Mouse (Mus musculus): ENCODE data around the gene Cdr2l. TPM values are rescaled to one million over a fixed set of nuclear protein-coding genes. Genes with fewer than 3 reads are reported as not detected.

Gene Cdr2l
- total and polyA plus RNA-seq, 3 experiments: not detected

GRCm38 (mm10) chr11:115391358-115391757 is 9.6 kb downstream of the Cdr2l start:
- in situ Hi-C loops (cut with MboI; ENCODE audit: low pct_ligation_motif_present, low pct_unique_long_range_greater_than_20kb, low sequenced_read_pairs) (no loop called here), dilution Hi-C loops (cut with MboI; ENCODE audit: extremely low pct_ligation_motif_present, extremely low pct_unique_long_range_greater_than_20kb, low sequenced_read_pairs) (no loop called here)
- Histone ChIP-seq H3K4me3 (replicated peaks in 1 of 3; ENCODE audit: low read depth in 2 of 3, low read length in 2 of 3, poor library complexity in 1 of 3) (no peak overlapping the region), H3K79me2 (replicated peaks; ENCODE audit: control insufficient read depth, extremely low read depth, insufficient read depth, poor library complexity, severe bottlenecking) (no peaks in the 10 kb centered on the region), H3K9ac (ENCODE audit: insufficient read depth, low read depth) (no peak overlapping the region), H3K27ac (ENCODE audit: insufficient read depth, low read depth) (no peak overlapping the region), H3K9me3 (replicated peaks; ENCODE audit: low read length) (peaks cover 3% of the 10 kb centered on the region), H3K27me3 (replicated peaks) (peaks cover 88% of the 10 kb centered on the region), H3K4me2 (ENCODE audit: insufficient read depth, low read depth, poor library complexity, severe bottlenecking) (no peak overlapping the region), H3K36me3 (replicated peaks in 1 of 2; ENCODE audit: control insufficient read depth in 1 of 2, insufficient read depth in 1 of 2, low read length in 1 of 2) (no peaks in the 10 kb centered on the region), H3K4me1 (ENCODE audit: control insufficient read depth in 1 of 2, insufficient read depth in 2 of 2) (no peaks in the 10 kb centered on the region)
- DNase-seq (ENCODE audit: extremely low read depth): no peak
- TF ChIP-seq POLR2A (IDR thresholded peaks at IDR 0.05; ENCODE audit: low read depth, low read length): no peak
- TF ChIP-seq IRF4 (IDR thresholded peaks at IDR 0.05; ENCODE audit: low read depth, low read length): no peak
- no peak for TF ChIP-seq NRF1 (IDR thresholded peaks at IDR 0.05; ENCODE audit: low read depth, low read length)
- no peak for TF ChIP-seq RAD21 (IDR thresholded peaks at IDR 0.05; ENCODE audit: low read depth, low read length)
- TF ChIP-seq MYC (IDR thresholded peaks at IDR 0.05; ENCODE audit: low read depth, low read length): no peak
- no peak for TF ChIP-seq MAZ (IDR thresholded peaks at IDR 0.05; ENCODE audit: low read depth, low read length)
- TF ChIP-seq USF1 (IDR thresholded peaks at IDR 0.05; ENCODE audit: low read depth, low read length): no peak
- TF ChIP-seq MEF2A (IDR thresholded peaks at IDR 0.05; ENCODE audit: borderline replicate concordance, low read depth, low read length): no peak
- no peak for TF ChIP-seq ZMIZ1 (IDR thresholded peaks at IDR 0.05; ENCODE audit: low read depth, low read length)
- TF ChIP-seq JUND (conservative IDR thresholded peaks at IDR 0.05; ENCODE audit: low read depth, low read length): no peak
- no peak for TF ChIP-seq ZNF384 (IDR thresholded peaks at IDR 0.05; ENCODE audit: low read depth, low read length)
- TF ChIP-seq ETS1 (conservative IDR thresholded peaks at IDR 0.05; ENCODE audit: low read depth, low read length): no peak
- TF ChIP-seq TBP (conservative IDR thresholded peaks at IDR 0.05; ENCODE audit: low read depth, low read length): no peak
- no peak for TF ChIP-seq HCFC1 (IDR thresholded peaks at IDR 0.05; ENCODE audit: low read depth, low read length)
- TF ChIP-seq JUN (IDR thresholded peaks at IDR 0.05; ENCODE audit: insufficient read depth, low read depth, low read length): no peak
- no peak for TF ChIP-seq POLR2AphosphoS2 (IDR thresholded peaks at IDR 0.05; ENCODE audit: low read depth, low read length)
- no peak for TF ChIP-seq RCOR1 (conservative IDR thresholded peaks at IDR 0.05; ENCODE audit: low read depth, low read length)
- no peak for TF ChIP-seq NELFE (IDR thresholded peaks at IDR 0.05; ENCODE audit: low read depth, low read length)
- no peak for TF ChIP-seq ZC3H11A (IDR thresholded peaks at IDR 0.05; ENCODE audit: low read depth, low read length)
- no peak for TF ChIP-seq E2F4 (IDR thresholded peaks at IDR 0.05; ENCODE audit: insufficient replicate concordance, low read depth, low read length)

GRCm38 (mm10) chr11:115393721-115394325 is 12.1 kb downstream of the Cdr2l start:
- Histone ChIP-seq H3K36me3 (replicated peaks in 1 of 2; ENCODE audit: control insufficient read depth in 1 of 2, insufficient read depth in 1 of 2, low read length in 1 of 2) (no peaks in the 10 kb centered on the region), H3K79me2 (replicated peaks; ENCODE audit: control insufficient read depth, extremely low read depth, insufficient read depth, poor library complexity, severe bottlenecking) (no peaks in the 10 kb centered on the region), H3K4me3 (replicated peaks in 1 of 3; ENCODE audit: low read depth in 2 of 3, low read length in 2 of 3, poor library complexity in 1 of 3) (no peak overlapping the region), H3K27me3 (replicated peaks) (peaks cover 88% of the 10 kb centered on the region), H3K9me3 (replicated peaks; ENCODE audit: low read length) (peaks cover 3% of the 10 kb centered on the region), H3K27ac (ENCODE audit: insufficient read depth, low read depth) (no peak overlapping the region), H3K4me2 (ENCODE audit: insufficient read depth, low read depth, poor library complexity, severe bottlenecking) (no peak overlapping the region), H3K9ac (ENCODE audit: insufficient read depth, low read depth) (no peak overlapping the region), H3K4me1 (ENCODE audit: control insufficient read depth in 1 of 2, insufficient read depth in 2 of 2) (no peaks in the 10 kb centered on the region)
- no peak for DNase-seq (ENCODE audit: extremely low read depth)
- in situ Hi-C loops (cut with MboI; ENCODE audit: low pct_ligation_motif_present, low pct_unique_long_range_greater_than_20kb, low sequenced_read_pairs): no loop called here
- TF ChIP-seq JUN (IDR thresholded peaks at IDR 0.05; ENCODE audit: insufficient read depth, low read depth, low read length) (no peak), ETS1 (conservative IDR thresholded peaks at IDR 0.05; ENCODE audit: low read depth, low read length) (no peak), MAZ (IDR thresholded peaks at IDR 0.05; ENCODE audit: low read depth, low read length) (no peak), UBTF (IDR thresholded peaks at IDR 0.05; ENCODE audit: low read depth, low read length) (no peak), HCFC1 (IDR thresholded peaks at IDR 0.05; ENCODE audit: low read depth, low read length) (no peak), PAX5 (IDR thresholded peaks at IDR 0.05; ENCODE audit: low read length) (no peak)
- dilution Hi-C loops (cut with MboI; ENCODE audit: extremely low pct_ligation_motif_present, extremely low pct_unique_long_range_greater_than_20kb, low sequenced_read_pairs): no loop called here
